Mouse (Mus musculus): Measurements from ENCODE around the gene Scube3. TPM values are rescaled to one million over a fixed set of nuclear protein-coding genes. Genes with fewer than 3 reads are reported as not detected.
"Not testable (repeated sequence)": the region's sequence is repeated elsewhere in the genome, so short reads cannot be mapped to it uniquely, and the experiment has no call there.

Gene Scube3
- total RNA-seq, 2 experiments from 2014 or later: 0.59 to 0.62 TPM

DNA sequence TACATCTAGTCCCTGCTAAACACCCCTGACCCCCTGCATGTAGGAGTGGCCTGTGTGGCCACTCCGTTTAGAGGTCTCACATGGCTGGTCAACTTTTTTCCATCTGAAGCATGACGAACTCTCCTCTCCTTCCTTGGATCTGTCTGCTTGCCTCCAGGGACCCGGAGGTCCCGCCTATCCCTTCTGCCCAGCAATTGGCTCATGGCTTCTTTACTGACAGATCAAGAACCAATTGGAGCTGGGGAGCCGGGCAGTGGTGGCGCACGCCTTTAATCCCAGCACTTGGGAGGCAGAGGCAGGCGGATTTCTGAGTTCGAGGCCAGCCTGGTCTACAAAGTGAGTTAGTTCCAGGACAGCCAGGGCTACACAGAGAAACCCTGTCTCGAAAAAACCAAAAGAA is 80.5 kb downstream of the Scube3 start:
- not testable (repeated sequence) for DNase-seq

DNA sequence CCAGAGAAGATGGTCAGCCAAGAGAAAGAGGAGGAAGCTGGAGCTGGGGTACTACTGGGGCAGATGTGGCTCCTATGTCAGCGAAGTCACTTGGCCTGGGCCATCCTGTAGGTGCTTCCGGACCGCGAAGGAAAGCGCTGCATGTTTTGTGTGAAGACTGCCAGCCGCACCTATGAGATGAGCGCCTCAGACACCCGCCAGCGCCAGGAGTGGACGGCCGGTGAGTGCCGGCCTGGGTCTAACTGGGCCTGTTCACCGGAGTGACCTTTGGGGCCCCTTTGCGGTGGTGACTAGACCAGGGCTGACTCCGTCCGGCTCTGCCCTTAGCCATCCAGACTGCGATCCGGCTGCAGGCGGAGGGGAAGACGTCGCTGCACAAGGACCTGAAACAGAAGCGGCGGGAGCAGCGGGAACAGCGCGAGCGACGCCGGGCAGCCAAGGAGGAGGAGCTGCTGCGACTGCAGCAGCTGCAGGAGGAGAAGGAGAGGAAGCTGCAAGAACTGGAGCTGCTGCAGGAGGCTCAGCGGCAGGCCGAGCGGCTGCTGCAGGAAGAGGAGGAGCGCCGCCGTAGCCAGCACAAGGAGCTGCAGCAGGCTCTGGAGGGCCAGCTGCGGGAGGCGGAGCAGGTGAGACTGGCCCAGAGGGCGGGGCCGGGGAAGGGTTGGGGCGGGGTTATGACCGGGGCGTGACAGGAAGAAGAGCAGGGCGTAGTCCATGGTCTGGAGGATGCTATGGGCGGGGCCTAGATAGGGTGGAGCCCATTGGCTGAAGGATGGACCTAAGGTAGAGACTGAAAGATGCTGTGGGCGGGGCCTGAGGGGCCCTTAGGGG is 81.8 kb downstream of the Scube3 start:
- peak; percentile 94 to 96 for DNase-seq

Other genes with a start within 250 kb of the Scube3 start
- 10 to 100 TPM; 65.8 to 73.0 TPM for gene Anks1, start 232.8 kb upstream of the Scube3 start, total RNA-seq (2021)
- 10 to 100 TPM; 22.9 to 24.7 TPM for gene Taf11, start 232.3 kb upstream of the Scube3 start, total RNA-seq (2021)
- gene Tcp11, start 61.5 kb upstream of the Scube3 start, total RNA-seq (2021): under 1 TPM in 1 of 2 experiments, not detected in 1; 0.33 TPM
- 10 to 100 TPM; 10.7 to 13.9 TPM for gene Zfp523, start 35.0 kb downstream of the Scube3 start, total RNA-seq (2021)
- 1 to 10 TPM; 3.2 to 3.3 TPM for gene Def6, start 65.6 kb downstream of the Scube3 start, total RNA-seq (2021)
- 10 to 100 TPM; 28.1 to 29.9 TPM for gene Ppard, start 90.6 kb downstream of the Scube3 start, total RNA-seq (2021)
- gene Fance, start 171.4 kb downstream of the Scube3 start, total RNA-seq (2021): 10 to 100 TPM; 10.5 to 12.7 TPM
- 100 to 1,000 TPM; 422 to 438 TPM for gene Rpl10a, start 186.3 kb downstream of the Scube3 start, total RNA-seq (2021)
- gene Tead3, start 208.7 kb downstream of the Scube3 start, total RNA-seq (2021): 10 to 100 TPM; 12.0 to 13.3 TPM
- not detected for gene Tulp1, start 223.1 kb downstream of the Scube3 start, total RNA-seq (2021)